Mouse (Mus musculus): ENCODE data around the gene N4bp3. TPM values are rescaled to one million over a fixed set of nuclear protein-coding genes. Genes with fewer than 3 reads are reported as not detected.

Gene N4bp3
- 21.2 and 22.9 TPM in 2 replicates for polyA plus RNA-seq (2012; rRNA removed; ENCODE audit: low replicate concordance)

GRCm38 (mm10) chr11:51650691-51651515 is at the start of gene N4bp3, which contains the start of gene D930048N14Rik:
N4bp3 (minus strand) TSS chr11:51650842.
D930048N14Rik (plus strand) TSS chr11:51650954.

GRCm38 (mm10) chr11:51688330-51689328 is 38.0 kb upstream of the N4bp3 start, which contains the start of gene 0610009B22Rik:
0610009B22Rik (minus strand) TSS chr11:51688874.

GRCm38 (mm10) chr11:51635525-51636322 is 14.9 kb downstream of the N4bp3 start, which contains the start of gene Rmnd5b:
Rmnd5b (minus strand) TSS chr11:51635896.

DNA sequence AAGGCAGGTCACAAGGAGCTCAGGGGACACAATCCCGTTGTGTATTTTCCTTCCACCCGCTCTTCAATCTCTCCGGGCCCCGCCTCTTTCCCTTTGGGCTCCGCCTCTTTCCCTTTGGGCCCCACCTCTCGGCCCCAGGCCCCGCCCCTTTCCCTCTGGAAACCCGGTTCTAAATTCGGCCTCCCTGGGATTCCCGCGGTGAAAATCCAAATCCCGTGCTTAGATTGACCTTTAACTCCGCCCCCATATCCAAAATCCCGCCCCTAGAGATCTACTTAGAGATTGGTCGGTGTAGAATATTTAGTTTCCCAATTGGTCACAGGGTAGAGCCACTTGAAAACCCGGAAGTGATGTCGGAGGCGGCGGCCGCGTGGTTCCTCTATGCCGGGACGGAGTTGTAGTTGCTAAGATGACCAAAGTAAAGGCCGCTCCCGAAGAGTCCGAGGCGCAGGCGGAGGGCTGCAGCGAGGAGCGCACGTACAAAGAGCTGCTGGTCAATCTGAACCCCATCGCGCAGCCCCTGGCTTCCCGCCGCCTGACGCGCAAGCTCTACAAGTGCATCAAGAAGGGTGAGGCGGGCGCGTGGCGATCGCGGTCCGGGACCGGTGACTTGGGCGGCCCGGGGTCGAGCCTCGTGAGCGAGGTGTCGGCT is 31.1 kb downstream of the N4bp3 start, which contains the start of gene Nhp2:
Gene Nhp2 (plus strand): TSS at position 327 of the 652 bp plus-strand sequence.

DNA sequence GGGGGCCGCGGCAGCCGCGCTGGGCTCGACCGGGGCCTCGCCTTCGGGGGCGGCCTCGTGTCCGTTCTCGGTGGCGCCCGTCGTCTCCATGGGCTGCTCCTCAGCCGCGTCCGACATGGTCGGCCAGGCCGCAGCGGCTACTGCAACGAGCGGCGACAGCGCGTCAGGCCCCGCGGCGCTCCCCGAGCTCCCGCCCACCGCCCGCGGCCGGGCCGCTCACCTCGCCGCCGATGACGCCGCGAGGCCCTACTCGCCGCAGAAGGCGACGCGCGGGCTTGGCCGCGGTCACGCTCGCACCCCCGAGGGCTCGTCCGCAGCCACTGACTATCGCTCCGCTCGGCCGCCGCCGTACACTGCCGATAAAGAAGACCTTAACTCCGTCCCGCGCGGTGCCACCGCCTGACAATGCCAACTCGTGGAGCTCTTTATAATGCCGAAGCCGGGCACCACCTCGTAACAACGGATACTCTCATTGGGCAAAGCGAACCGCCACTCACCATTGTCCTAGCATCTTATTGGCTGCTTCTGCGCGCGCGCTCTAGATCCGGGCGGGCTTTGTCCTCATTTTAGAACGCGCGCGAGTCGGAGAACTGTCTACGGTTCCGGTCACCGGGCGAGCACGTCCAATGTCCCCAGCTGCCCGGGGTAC is 44.1 kb downstream of the N4bp3 start, which contains the start of gene Hnrnpab:
Gene Hnrnpab (minus strand): TSS at position 401 of the 649 bp plus-strand sequence.

Other genes with a start within 250 kb of the N4bp3 start
- gene Phykpl, start 66.1 kb downstream of the N4bp3 start, polyA plus RNA-seq (2012; rRNA removed; ENCODE audit: low replicate concordance): 26.8 and 30.8 TPM in 2 replicates
- 67.6 and 270 TPM in 2 replicates for gene Hnrnpab, start 44.0 kb downstream of the N4bp3 start, polyA plus RNA-seq (2012; rRNA removed; ENCODE audit: low replicate concordance)
- gene Nhp2, start 31.1 kb downstream of the N4bp3 start, polyA plus RNA-seq (2012; rRNA removed; ENCODE audit: low replicate concordance): 48.2 and 92.9 TPM in 2 replicates
- gene Rmnd5b, start 14.9 kb downstream of the N4bp3 start, polyA plus RNA-seq (2012; rRNA removed; ENCODE audit: low replicate concordance): 52.2 and 111 TPM in 2 replicates
- 14.2 and 16.8 TPM in 2 replicates for gene D930048N14Rik, start 112 bp upstream of the N4bp3 start, polyA plus RNA-seq (2012; rRNA removed; ENCODE audit: low replicate concordance)
- 19.7 and 32.1 TPM in 2 replicates for gene 0610009B22Rik, start 38.0 kb upstream of the N4bp3 start, polyA plus RNA-seq (2012; rRNA removed; ENCODE audit: low replicate concordance)
- gene Sec24a, start 112.8 kb upstream of the N4bp3 start, polyA plus RNA-seq (2012; rRNA removed; ENCODE audit: low replicate concordance): 18.3 and 19.8 TPM in 2 replicates
- gene Sar1b, start 112.8 kb upstream of the N4bp3 start, polyA plus RNA-seq (2012; rRNA removed; ENCODE audit: low replicate concordance): 25.9 and 37.9 TPM in 2 replicates
- 10.1 and 10.4 TPM in 2 replicates for gene Jade2, start 206.8 kb upstream of the N4bp3 start, polyA plus RNA-seq (2012; rRNA removed; ENCODE audit: low replicate concordance)

All from subcutaneous adipose tissue, adult 2 months (tissue).